28 mouse cellular contexts compared by ENCODE assay signal in genomic region chr9:15869456-15869855, GRCm38 (mm10). TPM values are rescaled to one million over a fixed set of nuclear protein-coding genes. Genes with fewer than 3 reads are reported as not detected.
DNase-seq lines count a peak whose midpoint lies in the region; ATAC-seq and TF ChIP-seq lines count a peak whose summit lies in the region.
"Had no signal": no experiment of that assay in that cellular context is flagged by ENCODE, and none has a peak within 500 bp of the region (broad histone marks: within the 10 kb centered on the region; RNA-seq: fewer than 3 reads in every experiment).

No protein-coding gene starts in this region.

- TF ChIP-seq CTCF in brain, embryonic 14.5 days (IDR thresholded peaks at IDR 0.05; ENCODE audit: borderline replicate concordance, extremely low read depth, insufficient read depth, insufficient read length), result no peak

- H3K4me3 ChIP-seq in embryonic facial prominence, embryonic 14.5 days (ENCODE audit: low read depth, low read length), result no peak overlapping the region
- H3K4me3 ChIP-seq in embryonic facial prominence, embryonic 10.5 days, result no peak overlapping the region
- no peak overlapping the region for H3K4me3 ChIP-seq in heart, embryonic 11.5 days (ENCODE audit: low read depth, low read length)
- H3K4me3 ChIP-seq: embryonic facial prominence, embryonic 13.5 days; forebrain, embryonic 10.5 days; forebrain, embryonic 12.5 days; forebrain, embryonic 15.5 days had no signal

- peak; percentile 53 for DNase-seq in embryonic facial prominence, embryonic 14.5 days (ENCODE audit: low spot score)
- DNase-seq in embryonic facial prominence, embryonic 10.5 days (ENCODE audit: low spot score), result no peak
- DNase-seq in heart, adult 11 months, result peak; percentile 50
- DNase-seq in brain, embryonic 14.5 days (ENCODE audit: low read depth), result peak; percentile 23
- DNase-seq in gonadal fat pad, adult 2 months (ENCODE audit: low read depth), result peak; percentile 49
- no peak for DNase-seq in cerebellum, postnatal 4 days (ENCODE audit: low spot score in 2 of 2)
- no peak for DNase-seq in retina, embryonic 14.5 days (ENCODE audit: low spot score)
- DNase-seq: adrenal gland, adult 2 months; adrenal gland, postnatal 10 days; adrenal gland, postnatal 36 days; cerebellum, adult 11 months; cerebellum, adult 18-20 months; cerebellum, adult 8-10 months; cerebellum, adult 9-11 months; cerebellum, postnatal 14 days; cerebellum, postnatal 36 days had no signal

- H3K27ac ChIP-seq in embryonic facial prominence, embryonic 14.5 days (replicated peaks; ENCODE audit: low read depth, low read length), result no peak overlapping the region
- no peak overlapping the region for H3K27ac ChIP-seq in embryonic facial prominence, embryonic 10.5 days (replicated peaks)
- H3K27ac ChIP-seq in heart, embryonic 11.5 days (ENCODE audit: low read depth, low read length), result no peak overlapping the region
- H3K27ac ChIP-seq: embryonic facial prominence, embryonic 13.5 days; forebrain, embryonic 10.5 days; forebrain, embryonic 12.5 days; forebrain, embryonic 15.5 days had no signal

- no peak for TF ChIP-seq POLR2A in brain, embryonic 14.5 days (IDR thresholded peaks at IDR 0.05; ENCODE audit: borderline replicate concordance, extremely low read depth, insufficient read depth, insufficient read length, poor library complexity, severe bottlenecking)

- ATAC-seq in embryonic facial prominence, embryonic 14.5 days (ENCODE audit: low read depth), result peak; percentile 45; the same call in 1 of the 2 replicates
- ATAC-seq in heart, embryonic 11.5 days (replicated peaks; ENCODE audit: insufficient number of reproducible peaks, low FRiP score, low TSS enrichment), result no peak
- ATAC-seq: activated CD4-positive, CD25-positive, alpha-beta regulatory T cell, adult 4 months; forebrain, embryonic 15.5 days; Patski had no signal

- no peaks in the 10 kb centered on the region for H3K4me1 ChIP-seq in embryonic facial prominence, embryonic 14.5 days (ENCODE audit: control insufficient read depth, insufficient read depth, low read length)
- H3K4me1 ChIP-seq in embryonic facial prominence, embryonic 10.5 days, result 0 out of 2 replicates have a peak, but pooled peaks cover 4% of the 10 kb centered on the region
- no peaks in the 10 kb centered on the region for H3K4me1 ChIP-seq in heart, embryonic 11.5 days (ENCODE audit: control insufficient read depth, insufficient read depth, low read length)
- H3K4me1 ChIP-seq: embryonic facial prominence, embryonic 13.5 days; forebrain, embryonic 12.5 days had no signal

- H3K27me3 ChIP-seq in embryonic facial prominence, embryonic 14.5 days (replicated peaks; ENCODE audit: control insufficient read depth, insufficient read depth, low read length), result peaks cover 10% of the 10 kb centered on the region
- H3K27me3 ChIP-seq in embryonic facial prominence, embryonic 10.5 days (replicated peaks; ENCODE audit: low read depth, poor library complexity, severe bottlenecking), result peaks cover 10% of the 10 kb centered on the region
- H3K27me3 ChIP-seq in heart, embryonic 11.5 days (ENCODE audit: control insufficient read depth, insufficient read depth, low read length), result peaks cover 8% of the 10 kb centered on the region
- H3K27me3 ChIP-seq: forebrain, embryonic 15.5 days; Patski had no signal

- H3K4me2 ChIP-seq in embryonic facial prominence, embryonic 14.5 days (ENCODE audit: low read depth, low read length), result no peak overlapping the region
- H3K4me2 ChIP-seq in heart, embryonic 11.5 days, result no peak overlapping the region
- H3K4me2 ChIP-seq: embryonic facial prominence, embryonic 13.5 days; forebrain, embryonic 12.5 days; forebrain, embryonic 15.5 days had no signal

- WGBS in embryonic facial prominence, embryonic 14.5 days, result 67% methylated on average over 4 of the region's 4 CpGs
- WGBS in embryonic facial prominence, embryonic 10.5 days, result 72% methylated on average over 4 of the region's 4 CpGs
- WGBS in heart, embryonic 11.5 days (ENCODE audit: insufficient replicate concordance), result 57% methylated on average over 4 of the region's 4 CpGs

- H3K36me3 ChIP-seq in embryonic facial prominence, embryonic 14.5 days (ENCODE audit: control insufficient read depth, insufficient read depth, low read length), result no peaks in the 10 kb centered on the region
- no peaks in the 10 kb centered on the region for H3K36me3 ChIP-seq in embryonic facial prominence, embryonic 10.5 days (replicated peaks)
- H3K36me3 ChIP-seq in heart, embryonic 11.5 days (ENCODE audit: control insufficient read depth, insufficient read depth, low read length), result no peaks in the 10 kb centered on the region
- H3K36me3 ChIP-seq: embryonic facial prominence, embryonic 13.5 days; forebrain, embryonic 10.5 days; forebrain, embryonic 12.5 days; forebrain, embryonic 15.5 days; G1E had no signal

- no peak overlapping the region for H3K9ac ChIP-seq in embryonic facial prominence, embryonic 14.5 days (ENCODE audit: low read depth, low read length)
- no peak overlapping the region for H3K9ac ChIP-seq in heart, embryonic 11.5 days (ENCODE audit: low read depth, low read length)
- H3K9ac ChIP-seq: embryonic facial prominence, embryonic 13.5 days; forebrain, embryonic 12.5 days; forebrain, embryonic 15.5 days had no signal

- no peaks in the 10 kb centered on the region for H3K9me3 ChIP-seq in embryonic facial prominence, embryonic 14.5 days (ENCODE audit: control insufficient read depth, low read length)
- no peaks in the 10 kb centered on the region for H3K9me3 ChIP-seq in embryonic facial prominence, embryonic 10.5 days
- H3K9me3 ChIP-seq in heart, embryonic 11.5 days (replicated peaks; ENCODE audit: control insufficient read depth, low read length), result no peaks in the 10 kb centered on the region
- H3K9me3 ChIP-seq: embryonic facial prominence, embryonic 13.5 days; forebrain, embryonic 10.5 days; forebrain, embryonic 12.5 days; forebrain, embryonic 15.5 days; G1E had no signal

RNA-seq across cellular contexts. Expression of gene Mtnr1b, which starts 4.9 kb away (rescaled TPM):
- polyA plus RNA-seq in embryonic facial prominence, embryonic 14.5 days (2014; fragmentation: Nextera tagmentation; extraction: Ambion mirVana), result not detected in 2 replicates
- polyA plus RNA-seq in embryonic facial prominence, embryonic 10.5 days (2016; fragmentation: Nextera tagmentation; extraction: Ambion mirVana), result not detected in 2 replicates
- not detected in 2 replicates for polyA plus RNA-seq in heart, embryonic 11.5 days (2014; fragmentation: Nextera tagmentation; extraction: Ambion mirVana)
- not detected in 2 replicates for polyA plus RNA-seq in brain, embryonic 14.5 days (2012; rRNA removed)
- not detected in 2 replicates for polyA plus RNA-seq in gonadal fat pad, adult 2 months (2012; rRNA removed)
- polyA plus RNA-seq: activated CD4-positive, CD25-positive, alpha-beta regulatory T cell, adult 4 months; adrenal gland, adult 2 months; C2C12; cortical plate, adult 2 months; embryonic facial prominence, embryonic 11.5 days; embryonic facial prominence, embryonic 13.5 days; forebrain, embryonic 10.5 days; forebrain, embryonic 12.5 days; forebrain, embryonic 15.5 days; frontal cortex, adult 2 months; G1E; Patski had no signal

Comparison
In these comparisons a context has a peak if more than half of its experiments do, and no peak if none do; other contexts are left out.
1. DNase-seq: peak in embryonic facial prominence, embryonic 14.5 days (single experiment), heart, adult 11 months (single experiment), brain, embryonic 14.5 days (single experiment) and gonadal fat pad, adult 2 months (single experiment); none in embryonic facial prominence, embryonic 10.5 days (single experiment), cerebellum, postnatal 4 days (0 of 2) and retina, embryonic 14.5 days (single experiment).